Comparison of ENCODE assay signal across 8 mouse cellular contexts in genomic region chr11:102308979-102309378, GRCm38 (mm10). TPM values are rescaled to one million over a fixed set of nuclear protein-coding genes. Genes with fewer than 3 reads are reported as not detected.
DNase-seq lines count a peak whose midpoint lies in the region; ATAC-seq and TF ChIP-seq lines count a peak whose summit lies in the region.

No protein-coding gene starts in this region.

- TF ChIP-seq EP300 in ES-Bruce4 (IDR thresholded peaks at IDR 0.05; ENCODE audit: insufficient read depth, low read depth, low read length), result peak; percentile 47; the same call in 1 of the 2 replicates
- TF ChIP-seq EP300 in heart, postnatal 0 days (IDR thresholded peaks at IDR 0.05; ENCODE audit: low read depth), result peak; percentile 66

- peak overlapping the region; percentile 70 for H3K4me3 ChIP-seq in ES-Bruce4 (ENCODE audit: low read depth, low read length)
- peak overlapping the region; percentile 40 for H3K4me3 ChIP-seq in forebrain, embryonic 12.5 days (replicated peaks)
- peak overlapping the region; percentile 39 for H3K4me3 ChIP-seq in heart, postnatal 0 days (ENCODE audit: low read depth, low read length)
- peak overlapping the region; percentile 55 for H3K4me3 ChIP-seq in liver, embryonic 15.5 days (replicated peaks)
- H3K4me3 ChIP-seq in neural tube, embryonic 11.5 days (ENCODE audit: low read depth, low read length), result peak overlapping the region; percentile 17
- peak overlapping the region; percentile 41 for H3K4me3 ChIP-seq in stomach, embryonic 16.5 days (replicated peaks; ENCODE audit: low read length)

- H3K27me3 ChIP-seq in ES-Bruce4 (ENCODE audit: control insufficient read depth, insufficient read depth, low read length, poor library complexity, severe bottlenecking), result no peaks in the 10 kb centered on the region
- H3K27me3 ChIP-seq in forebrain, embryonic 12.5 days, result no peaks in the 10 kb centered on the region
- H3K27me3 ChIP-seq in heart, postnatal 0 days (ENCODE audit: control insufficient read depth, insufficient read depth, low read length), result no peaks in the 10 kb centered on the region
- H3K27me3 ChIP-seq in liver, embryonic 15.5 days, result no peaks in the 10 kb centered on the region
- H3K27me3 ChIP-seq in neural tube, embryonic 11.5 days (ENCODE audit: control insufficient read depth, insufficient read depth, low read length), result no peaks in the 10 kb centered on the region
- H3K27me3 ChIP-seq in stomach, embryonic 16.5 days (ENCODE audit: control insufficient read depth, insufficient read depth, low read length), result no peaks in the 10 kb centered on the region

- peak overlapping the region; percentile 71 for H3K9ac ChIP-seq in ES-Bruce4 (ENCODE audit: low read depth, poor library complexity, severe bottlenecking)
- peak overlapping the region; percentile 36 for H3K9ac ChIP-seq in forebrain, embryonic 12.5 days
- H3K9ac ChIP-seq in heart, postnatal 0 days (replicated peaks; ENCODE audit: low read depth, low read length), result no peak overlapping the region
- H3K9ac ChIP-seq in liver, embryonic 15.5 days, result peak overlapping the region; percentile 46
- no peak overlapping the region for H3K9ac ChIP-seq in neural tube, embryonic 11.5 days (ENCODE audit: low read length)
- peak overlapping the region; percentile 52 for H3K9ac ChIP-seq in stomach, embryonic 16.5 days (ENCODE audit: low read length)

- H3K9me3 ChIP-seq in ES-Bruce4 (replicated peaks; ENCODE audit: control insufficient read depth, insufficient read depth, low read length, poor library complexity, severe bottlenecking), result no peaks in the 10 kb centered on the region
- H3K9me3 ChIP-seq in forebrain, embryonic 12.5 days, result no peaks in the 10 kb centered on the region
- no peaks in the 10 kb centered on the region for H3K9me3 ChIP-seq in heart, postnatal 0 days (replicated peaks; ENCODE audit: control insufficient read depth, low read length)
- no peaks in the 10 kb centered on the region for H3K9me3 ChIP-seq in liver, embryonic 15.5 days (replicated peaks)
- no peaks in the 10 kb centered on the region for H3K9me3 ChIP-seq in neural tube, embryonic 11.5 days (ENCODE audit: control insufficient read depth, low read length)
- H3K9me3 ChIP-seq in stomach, embryonic 16.5 days (replicated peaks; ENCODE audit: control insufficient read depth, low read length), result no peaks in the 10 kb centered on the region

- H3K4me1 ChIP-seq in ES-Bruce4 (ENCODE audit: control insufficient read depth, insufficient read depth, low read length), result peaks cover 2% of the 10 kb centered on the region
- H3K4me1 ChIP-seq in forebrain, embryonic 12.5 days, result peaks cover 33% of the 10 kb centered on the region
- no peaks in the 10 kb centered on the region for H3K4me1 ChIP-seq in heart, postnatal 0 days (ENCODE audit: control insufficient read depth, insufficient read depth)
- H3K4me1 ChIP-seq in liver, embryonic 15.5 days (replicated peaks), result peaks cover 58% of the 10 kb centered on the region
- peaks cover 13% of the 10 kb centered on the region for H3K4me1 ChIP-seq in neural tube, embryonic 11.5 days (ENCODE audit: control insufficient read depth, insufficient read depth, low read length)
- peaks cover 22% of the 10 kb centered on the region for H3K4me1 ChIP-seq in stomach, embryonic 16.5 days (ENCODE audit: control insufficient read depth, insufficient read depth, low read length)

- under 1% methylated on average over 27 of the region's 27 CpGs for WGBS in forebrain, embryonic 12.5 days
- under 1% methylated on average over 27 of the region's 27 CpGs for WGBS in heart, postnatal 0 days
- WGBS in liver, embryonic 15.5 days (ENCODE audit: insufficient replicate concordance), result under 1% methylated on average over 27 of the region's 27 CpGs
- under 1% methylated on average over 27 of the region's 27 CpGs for WGBS in neural tube, embryonic 11.5 days
- under 1% methylated on average over 27 of the region's 27 CpGs for WGBS in stomach, embryonic 16.5 days

- peak; percentile 98 for DNase-seq in c-Kit-positive CD71-positive TER-119-positive erythroid progenitor cells, embryonic 14.5 days (ENCODE audit: low spot score)
- peak; percentile 98 for DNase-seq in heart, postnatal 0 days (ENCODE audit: low spot score)
- DNase-seq in kidney, postnatal 36 days, result peak; percentile 98 to 99
- peak; percentile 98 for DNase-seq in neural tube, embryonic 11.5 days (ENCODE audit: low spot score)

- peak overlapping the region; percentile 60 for H3K4me2 ChIP-seq in forebrain, embryonic 12.5 days
- peak overlapping the region; percentile 65 for H3K4me2 ChIP-seq in heart, postnatal 0 days (ENCODE audit: low read depth, low read length)
- H3K4me2 ChIP-seq in liver, embryonic 15.5 days, result peak overlapping the region; percentile 78
- H3K4me2 ChIP-seq in neural tube, embryonic 11.5 days (ENCODE audit: low read depth), result peak overlapping the region; percentile 42
- H3K4me2 ChIP-seq in stomach, embryonic 16.5 days (ENCODE audit: low read depth, low read length), result peak overlapping the region; percentile 59

- TF ChIP-seq CTCF in ES-Bruce4 (IDR thresholded peaks at IDR 0.05; ENCODE audit: low read depth, low read length), result peak; percentile 92
- TF ChIP-seq CTCF in heart, postnatal 0 days (IDR thresholded peaks at IDR 0.05; ENCODE audit: low read depth), result peak; percentile 99

- 0 out of 2 replicates have a peak overlapping the region, but pooled peaks have one; percentile 3 for H3K27ac ChIP-seq in ES-Bruce4 (ENCODE audit: insufficient read depth, low read length)
- peak overlapping the region; percentile 50; the same call in 1 of the 2 replicates for H3K27ac ChIP-seq in forebrain, embryonic 12.5 days
- peak overlapping the region; percentile 28 for H3K27ac ChIP-seq in heart, postnatal 0 days (ENCODE audit: low read depth)
- peak overlapping the region; percentile 74 for H3K27ac ChIP-seq in liver, embryonic 15.5 days (replicated peaks)
- H3K27ac ChIP-seq in neural tube, embryonic 11.5 days (ENCODE audit: low read depth, low read length), result no peak overlapping the region
- H3K27ac ChIP-seq in stomach, embryonic 16.5 days (ENCODE audit: low read length), result peak overlapping the region; percentile 48

- no peak for TF ChIP-seq POLR2A in ES-Bruce4 (IDR thresholded peaks at IDR 0.05; ENCODE audit: insufficient read depth, low read length)

- ATAC-seq in forebrain, embryonic 12.5 days (ENCODE audit: low FRiP score), result peak; percentile 92
- ATAC-seq in heart, postnatal 0 days (ENCODE audit: insufficient read depth, low read depth), result peak; percentile 97
- ATAC-seq in liver, embryonic 15.5 days (ENCODE audit: insufficient read depth), result peak; percentile 92
- peak; percentile 80 for ATAC-seq in neural tube, embryonic 11.5 days (ENCODE audit: insufficient read depth, low FRiP score, low TSS enrichment)
- peak; percentile 97 for ATAC-seq in stomach, embryonic 16.5 days (ENCODE audit: insufficient read depth, low FRiP score)

- H3K36me3 ChIP-seq in ES-Bruce4 (ENCODE audit: control insufficient read depth, insufficient read depth, low read length, poor library complexity, severe bottlenecking), result peaks cover 45% of the 10 kb centered on the region
- H3K36me3 ChIP-seq in forebrain, embryonic 12.5 days (replicated peaks), result peaks cover 81% of the 10 kb centered on the region
- peaks cover 50% of the 10 kb centered on the region for H3K36me3 ChIP-seq in heart, postnatal 0 days (replicated peaks; ENCODE audit: control insufficient read depth, insufficient read depth, low read length)
- H3K36me3 ChIP-seq in liver, embryonic 15.5 days (replicated peaks), result peaks cover 89% of the 10 kb centered on the region
- peaks cover 17% of the 10 kb centered on the region for H3K36me3 ChIP-seq in neural tube, embryonic 11.5 days (ENCODE audit: control insufficient read depth, insufficient read depth, low read length)
- peaks cover 25% of the 10 kb centered on the region for H3K36me3 ChIP-seq in stomach, embryonic 16.5 days (ENCODE audit: control insufficient read depth, insufficient read depth, low read length)

RNA-seq across cellular contexts. Expression of gene Ubtf, which starts 10.6 kb away (rescaled TPM):
- 81.7 and 82.0 TPM in 2 replicates for polyA plus RNA-seq in ES-Bruce4 (2011; ENCODE audit: insufficient read depth, insufficient read length, low read depth, missing spikeins)
- 111 and 121 TPM in 2 replicates for polyA plus RNA-seq in forebrain, embryonic 12.5 days (2016; fragmentation: Nextera tagmentation; extraction: Ambion mirVana)
- total RNA-seq in heart, postnatal 0 days (2014; rRNA removed; ENCODE audit: low replicate concordance), result 30.8 and 34.5 TPM in 2 replicates
- polyA plus RNA-seq in heart, postnatal 0 days (2015; fragmentation: Nextera tagmentation; extraction: Ambion mirVana), result 36.5 and 42.5 TPM in 2 replicates
- 50.9 and 55.2 TPM in 2 replicates for polyA plus RNA-seq in liver, embryonic 15.5 days (2015; fragmentation: Nextera tagmentation; extraction: Ambion mirVana)
- polyA plus RNA-seq in neural tube, embryonic 11.5 days (2014; fragmentation: Nextera tagmentation; extraction: Ambion mirVana), result 86.0 and 93.2 TPM in 2 replicates
- polyA plus RNA-seq in stomach, embryonic 16.5 days (2015; fragmentation: Nextera tagmentation; extraction: Ambion mirVana), result 70.5 and 71.4 TPM in 2 replicates

RNA-seq across cellular contexts. Expression of gene Atxn7l3, which starts 12.5 kb away (rescaled TPM):
- polyA plus RNA-seq in ES-Bruce4 (2011; ENCODE audit: insufficient read depth, insufficient read length, low read depth, missing spikeins), result 44.3 and 50.3 TPM in 2 replicates
- polyA plus RNA-seq in forebrain, embryonic 12.5 days (2016; fragmentation: Nextera tagmentation; extraction: Ambion mirVana), result 22.4 and 22.6 TPM in 2 replicates
- 32.5 and 36.2 TPM in 2 replicates for total RNA-seq in heart, postnatal 0 days (2014; rRNA removed; ENCODE audit: low replicate concordance)
- polyA plus RNA-seq in heart, postnatal 0 days (2015; fragmentation: Nextera tagmentation; extraction: Ambion mirVana), result 5.2 and 5.4 TPM in 2 replicates
- polyA plus RNA-seq in liver, embryonic 15.5 days (2015; fragmentation: Nextera tagmentation; extraction: Ambion mirVana), result 3.8 and 4.6 TPM in 2 replicates
- polyA plus RNA-seq in neural tube, embryonic 11.5 days (2014; fragmentation: Nextera tagmentation; extraction: Ambion mirVana), result 18.8 and 20.0 TPM in 2 replicates
- polyA plus RNA-seq in stomach, embryonic 16.5 days (2015; fragmentation: Nextera tagmentation; extraction: Ambion mirVana), result 12.2 and 13.2 TPM in 2 replicates

RNA-seq across cellular contexts. Expression of gene Tmub2, which starts 24.2 kb away (rescaled TPM):
- polyA plus RNA-seq in ES-Bruce4 (2011; ENCODE audit: insufficient read depth, insufficient read length, low read depth, missing spikeins), result 19.7 and 20.0 TPM in 2 replicates
- 53.9 and 55.9 TPM in 2 replicates for polyA plus RNA-seq in forebrain, embryonic 12.5 days (2016; fragmentation: Nextera tagmentation; extraction: Ambion mirVana)
- total RNA-seq in heart, postnatal 0 days (2014; rRNA removed; ENCODE audit: low replicate concordance), result 57.4 and 61.7 TPM in 2 replicates
- 29.8 and 30.1 TPM in 2 replicates for polyA plus RNA-seq in heart, postnatal 0 days (2015; fragmentation: Nextera tagmentation; extraction: Ambion mirVana)
- polyA plus RNA-seq in liver, embryonic 15.5 days (2015; fragmentation: Nextera tagmentation; extraction: Ambion mirVana), result 26.1 and 28.9 TPM in 2 replicates
- polyA plus RNA-seq in neural tube, embryonic 11.5 days (2014; fragmentation: Nextera tagmentation; extraction: Ambion mirVana), result 61.7 and 64.5 TPM in 2 replicates
- 53.0 and 53.4 TPM in 2 replicates for polyA plus RNA-seq in stomach, embryonic 16.5 days (2015; fragmentation: Nextera tagmentation; extraction: Ambion mirVana)

RNA-seq across cellular contexts. Expression of gene Asb16, which starts 40.4 kb away (rescaled TPM):
- polyA plus RNA-seq in ES-Bruce4 (2011; ENCODE audit: insufficient read depth, insufficient read length, low read depth, missing spikeins), result 0.70 and 2.3 TPM in 2 replicates
- polyA plus RNA-seq in forebrain, embryonic 12.5 days (2016; fragmentation: Nextera tagmentation; extraction: Ambion mirVana), result not detected in 2 replicates
- total RNA-seq in heart, postnatal 0 days (2014; rRNA removed; ENCODE audit: low replicate concordance), result 0.99 and 1.2 TPM in 2 replicates
- 0.07 TPM in 2 replicates for polyA plus RNA-seq in heart, postnatal 0 days (2015; fragmentation: Nextera tagmentation; extraction: Ambion mirVana)
- 0.05 and 0.06 TPM in 2 replicates for polyA plus RNA-seq in liver, embryonic 15.5 days (2015; fragmentation: Nextera tagmentation; extraction: Ambion mirVana)
- not detected in 2 replicates for polyA plus RNA-seq in neural tube, embryonic 11.5 days (2014; fragmentation: Nextera tagmentation; extraction: Ambion mirVana)
- polyA plus RNA-seq in stomach, embryonic 16.5 days (2015; fragmentation: Nextera tagmentation; extraction: Ambion mirVana), result 0.12 TPM in 1 of 2 replicates, not detected in the other

RNA-seq across cellular contexts. Expression of gene Slc4a1, which starts 57.0 kb away (rescaled TPM):
- 0.48 and 0.53 TPM in 2 replicates for polyA plus RNA-seq in ES-Bruce4 (2011; ENCODE audit: insufficient read depth, insufficient read length, low read depth, missing spikeins)
- polyA plus RNA-seq in forebrain, embryonic 12.5 days (2016; fragmentation: Nextera tagmentation; extraction: Ambion mirVana), result 21.2 and 25.7 TPM in 2 replicates
- total RNA-seq in heart, postnatal 0 days (2014; rRNA removed; ENCODE audit: low replicate concordance), result 1.9 and 7.5 TPM in 2 replicates
- 1.3 and 3.1 TPM in 2 replicates for polyA plus RNA-seq in heart, postnatal 0 days (2015; fragmentation: Nextera tagmentation; extraction: Ambion mirVana)
- 1,073 and 1,204 TPM in 2 replicates for polyA plus RNA-seq in liver, embryonic 15.5 days (2015; fragmentation: Nextera tagmentation; extraction: Ambion mirVana)
- 26.6 and 28.4 TPM in 2 replicates for polyA plus RNA-seq in neural tube, embryonic 11.5 days (2014; fragmentation: Nextera tagmentation; extraction: Ambion mirVana)
- polyA plus RNA-seq in stomach, embryonic 16.5 days (2015; fragmentation: Nextera tagmentation; extraction: Ambion mirVana), result 38.9 and 47.2 TPM in 2 replicates

Comparison
In these comparisons a context has a peak if more than half of its experiments do, and no peak if none do; other contexts are left out.
1. H3K4me3 ChIP-seq: peak in every context shown above with its lines; median percentile 70 in ES-Bruce4; 55 in liver, embryonic 15.5 days; 41 in stomach, embryonic 16.5 days; 40 in forebrain, embryonic 12.5 days; 39 in heart, postnatal 0 days; 17 in neural tube, embryonic 11.5 days.
2. H3K9ac ChIP-seq: peak in ES-Bruce4 (single experiment), forebrain, embryonic 12.5 days (single experiment), liver, embryonic 15.5 days (single experiment) and stomach, embryonic 16.5 days (single experiment); none in heart, postnatal 0 days (single experiment) and neural tube, embryonic 11.5 days (single experiment).
3. Peak in every context shown above with its lines, with median percentiles within 50 percentile points of each other: DNase-seq, ATAC-seq and H3K4me2 ChIP-seq.